9 mouse cellular contexts compared by ENCODE assay signal in genomic region chr15:92621731-92622234, GRCm38 (mm10).
DNase-seq lines count a peak whose midpoint lies in the region; ATAC-seq and TF ChIP-seq lines count a peak whose summit lies in the region.
"Had no signal": no experiment of that assay in that cellular context is flagged by ENCODE, and none has a peak within 500 bp of the region (broad histone marks: within the 10 kb centered on the region; RNA-seq: fewer than 3 reads in every experiment).

No protein-coding gene starts in this region.

- H3K36me3 ChIP-seq in lung, postnatal 0 days (ENCODE audit: insufficient read depth, low read length), result no peaks in the 10 kb centered on the region
- H3K36me3 ChIP-seq in forebrain, embryonic 14.5 days (ENCODE audit: control insufficient read depth, insufficient read depth, low read length), result no peaks in the 10 kb centered on the region

- no peak overlapping the region for H3K4me2 ChIP-seq in lung, postnatal 0 days (replicated peaks; ENCODE audit: low read depth, low read length)
- H3K4me2 ChIP-seq in forebrain, embryonic 14.5 days (ENCODE audit: low read length), result no peak overlapping the region

- peak; percentile 24 for DNase-seq in lung, postnatal 0 days (ENCODE audit: low spot score)
- DNase-seq in lung, adult 2 months, result no peak
- peak; percentile 80 for DNase-seq in forebrain, embryonic 14.5 days (ENCODE audit: low spot score)
- peak; percentile 47 to 48 for DNase-seq in layer of hippocampus, postnatal 36 days
- peak; percentile 48 for DNase-seq in right cerebral cortex, postnatal 25 days
- no peak for DNase-seq in embryo, embryonic 10 days (ENCODE audit: low spot score)
- DNase-seq in kidney, postnatal 14 days, result no peak
- no peak for DNase-seq in heart, postnatal 4 days
- DNase-seq: kidney, postnatal 10 days had no signal

- 58% methylated on average over 9 of the region's 9 CpGs for WGBS in lung, postnatal 0 days
- WGBS in lung, adult 2 months, result 73% methylated on average over 9 of the region's 9 CpGs
- 55% methylated on average over 9 of the region's 9 CpGs for WGBS in forebrain, embryonic 14.5 days

- no peak for TF ChIP-seq POLR2A in lung, adult 2 months (IDR thresholded peaks at IDR 0.05; ENCODE audit: borderline replicate concordance, extremely low read depth, low read depth, low read length)

- H3K9ac ChIP-seq in lung, postnatal 0 days (replicated peaks; ENCODE audit: low read depth), result no peak overlapping the region
- H3K9ac ChIP-seq in forebrain, embryonic 14.5 days (ENCODE audit: low read length), result no peak overlapping the region

- H3K27me3 ChIP-seq in lung, postnatal 0 days (replicated peaks; ENCODE audit: insufficient read depth, low read length), result no peaks in the 10 kb centered on the region
- H3K27me3 ChIP-seq in forebrain, embryonic 14.5 days (replicated peaks; ENCODE audit: control insufficient read depth, insufficient read depth, low read length), result no peaks in the 10 kb centered on the region

- H3K27ac ChIP-seq in lung, postnatal 0 days (ENCODE audit: low read length), result no peak overlapping the region
- peak overlapping the region; percentile 50 for H3K27ac ChIP-seq in forebrain, embryonic 14.5 days (ENCODE audit: low read depth, low read length)

- no peak overlapping the region for H3K4me3 ChIP-seq in lung, postnatal 0 days (ENCODE audit: low read depth, low read length)
- H3K4me3 ChIP-seq in lung, adult 2 months (replicated peaks; ENCODE audit: extremely low read depth, low read depth, low read length), result no peak overlapping the region
- no peak overlapping the region for H3K4me3 ChIP-seq in forebrain, embryonic 14.5 days (ENCODE audit: low read depth, low read length)

- no peaks in the 10 kb centered on the region for H3K4me1 ChIP-seq in lung, postnatal 0 days (ENCODE audit: insufficient read depth, low read depth, low read length)
- no peaks in the 10 kb centered on the region for H3K4me1 ChIP-seq in lung, adult 2 months (ENCODE audit: control insufficient read depth, insufficient read depth, low read length)
- H3K4me1 ChIP-seq in forebrain, embryonic 14.5 days (ENCODE audit: control insufficient read depth, insufficient read depth, low read length), result peaks cover 9% of the 10 kb centered on the region

- H3K9me3 ChIP-seq in lung, postnatal 0 days (ENCODE audit: low read length), result no peaks in the 10 kb centered on the region
- no peaks in the 10 kb centered on the region for H3K9me3 ChIP-seq in forebrain, embryonic 14.5 days (replicated peaks; ENCODE audit: control insufficient read depth, low read length)

- no peak for TF ChIP-seq EP300 in lung, postnatal 0 days (IDR thresholded peaks at IDR 0.05)

- no peak for ATAC-seq in lung, postnatal 0 days
- ATAC-seq in forebrain, embryonic 14.5 days, result peak; percentile 82; the same call in 1 of the 2 replicates

- no peak for TF ChIP-seq CTCF in lung, postnatal 0 days (IDR thresholded peaks at IDR 0.05)
- no peak for TF ChIP-seq CTCF in lung, adult 2 months (IDR thresholded peaks at IDR 0.05; ENCODE audit: insufficient read depth, low read length)

Comparison
In these comparisons a context has a peak if more than half of its experiments do, and no peak if none do; other contexts are left out.
1. DNase-seq: peak in lung, postnatal 0 days (single experiment), forebrain, embryonic 14.5 days (single experiment), layer of hippocampus, postnatal 36 days (2 of 2) and right cerebral cortex, postnatal 25 days (single experiment); none in lung, adult 2 months (single experiment), embryo, embryonic 10 days (single experiment), kidney, postnatal 14 days (single experiment) and heart, postnatal 4 days (single experiment).